Comparison of ENCODE assay signal across 8 mouse cellular contexts in genomic region chr4:150073102-150073473, GRCm38 (mm10). TPM values are rescaled to one million over a fixed set of nuclear protein-coding genes. Genes with fewer than 3 reads are reported as not detected.
DNase-seq lines count a peak whose midpoint lies in the region; TF ChIP-seq lines count a peak whose summit lies in the region.
"Had no signal": no experiment of that assay in that cellular context is flagged by ENCODE, and none has a peak within 500 bp of the region (broad histone marks: within the 10 kb centered on the region; RNA-seq: fewer than 3 reads in every experiment).

No protein-coding gene starts in this region.

- peak in 1 of 2 experiments; percentile 48 for DNase-seq in layer of hippocampus, adult 2 months (ENCODE audit: low spot score in 2 of 2)
- DNase-seq in layer of hippocampus, adult 9-11 months = no peak
- peak; percentile 68 for DNase-seq in ES-CJ7 (ENCODE audit: low read depth, low spot score)
- DNase-seq in adipocyte (ENCODE audit: low spot score) = peak; percentile 48
- peak; percentile 64 for DNase-seq in embryonic facial prominence, embryonic 10.5 days (ENCODE audit: low spot score)
- DNase-seq in lung, postnatal 14 days = peak; percentile 72
- peak; percentile 69 for DNase-seq in thymus, postnatal 14 days

- WGBS in embryonic facial prominence, embryonic 10.5 days = 14% methylated on average over 8 of the region's 8 CpGs

- H3K27ac ChIP-seq in layer of hippocampus, adult 2 months = no peak overlapping the region
- H3K27ac ChIP-seq in embryonic facial prominence, embryonic 10.5 days (replicated peaks) = no peak overlapping the region
- H3K27ac ChIP-seq: neural tube, embryonic 13.5 days had no signal

- no peak overlapping the region for H3K4me3 ChIP-seq in layer of hippocampus, adult 2 months
- H3K4me3 ChIP-seq in embryonic facial prominence, embryonic 10.5 days = no peak overlapping the region
- H3K4me3 ChIP-seq: neural tube, embryonic 13.5 days had no signal

- TF ChIP-seq CTCF in layer of hippocampus, adult 2 months (conservative IDR thresholded peaks at IDR 0.05) = peak; percentile 79

- peaks cover 4% of the 10 kb centered on the region; the same call in 1 of the 2 replicates for H3K27me3 ChIP-seq in embryonic facial prominence, embryonic 10.5 days (replicated peaks; ENCODE audit: low read depth, poor library complexity, severe bottlenecking)
- H3K27me3 ChIP-seq: neural tube, embryonic 13.5 days had no signal

- H3K4me1 ChIP-seq in embryonic facial prominence, embryonic 10.5 days = peaks cover 25% of the 10 kb centered on the region

- no peaks in the 10 kb centered on the region for H3K36me3 ChIP-seq in embryonic facial prominence, embryonic 10.5 days (replicated peaks)
- H3K36me3 ChIP-seq: neural tube, embryonic 13.5 days had no signal

- H3K9me3 ChIP-seq in embryonic facial prominence, embryonic 10.5 days = no peaks in the 10 kb centered on the region
- H3K9me3 ChIP-seq: neural tube, embryonic 13.5 days had no signal

RNA-seq across cellular contexts. Expression of gene Gpr157, which starts 14.1 kb away (rescaled TPM):
- 1 to 10 TPM; 1.1 to 1.4 TPM for total RNA-seq in layer of hippocampus, adult 2 months (2021)
- 0.49 and 0.55 TPM in 2 replicates for polyA plus RNA-seq in embryonic facial prominence, embryonic 10.5 days (2016; fragmentation: Nextera tagmentation; extraction: Ambion mirVana)

RNA-seq across cellular contexts. Expression of gene Slc2a5, which starts 46.0 kb away (rescaled TPM):
- total RNA-seq in layer of hippocampus, adult 2 months (2021) = 1 to 10 TPM; 4.6 to 5.5 TPM
- polyA plus RNA-seq in embryonic facial prominence, embryonic 10.5 days (2016; fragmentation: Nextera tagmentation; extraction: Ambion mirVana) = 1.4 and 1.7 TPM in 2 replicates
